Comparison of ENCODE assay signal across 7 mouse cellular contexts in the genomic region with DNA sequence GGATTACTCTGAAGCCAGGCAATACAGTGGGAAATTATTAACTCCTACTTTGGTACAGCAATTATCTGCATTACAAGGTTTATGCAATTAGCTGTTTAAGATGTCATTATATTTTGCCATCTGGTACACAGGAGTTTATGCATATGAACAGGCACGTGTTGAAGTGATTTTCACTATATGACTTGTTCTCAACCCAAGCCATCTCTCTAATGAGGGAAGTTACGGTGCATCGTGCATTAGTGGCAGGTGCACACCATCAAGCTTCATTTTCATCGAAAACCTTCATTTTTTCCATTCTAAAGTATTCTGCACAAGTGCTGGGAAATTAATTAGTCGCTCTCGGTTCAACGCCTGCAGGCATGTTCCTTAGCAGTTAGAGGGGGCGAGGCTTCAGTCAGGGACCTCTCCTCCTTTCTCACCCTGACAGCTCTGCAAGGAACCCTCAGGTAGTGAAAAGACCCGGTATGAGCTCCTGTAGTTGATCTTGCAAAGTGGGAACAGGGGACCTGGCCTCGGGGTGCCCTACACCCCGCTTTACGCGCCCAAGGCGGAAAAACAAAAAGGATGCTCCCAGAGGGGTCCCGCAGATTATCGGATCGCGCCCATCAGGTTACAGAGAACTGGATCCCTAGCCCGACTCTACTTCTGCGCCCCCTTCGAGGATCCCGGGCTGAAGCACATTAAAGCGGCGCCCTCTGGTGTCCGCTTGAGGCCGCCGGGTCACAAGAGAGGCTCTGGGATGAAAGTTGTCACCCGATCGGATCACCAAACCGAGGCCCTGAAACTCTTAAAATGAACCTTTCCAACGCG. TPM values are rescaled to one million over a fixed set of nuclear protein-coding genes. Genes with fewer than 3 reads are reported as not detected.
DNase-seq lines count a peak whose midpoint lies in the region; ATAC-seq and TF ChIP-seq lines count a peak whose summit lies in the region.

No protein-coding gene starts in this region.

- H3K4me3 ChIP-seq in embryonic facial prominence, embryonic 12.5 days: peak overlapping the region; percentile 28
- peak overlapping the region; percentile 31 for H3K4me3 ChIP-seq in heart, adult 2 months
- peak overlapping the region; percentile 44 for H3K4me3 ChIP-seq in kidney, adult 2 months (ENCODE audit: insufficient read depth, low read depth, low read length)
- H3K4me3 ChIP-seq in limb, embryonic 12.5 days (replicated peaks): peak overlapping the region; percentile 38
- peak overlapping the region; percentile 23 for H3K4me3 ChIP-seq in midbrain, embryonic 14.5 days (replicated peaks; ENCODE audit: low read depth, low read length)
- H3K4me3 ChIP-seq in spleen, adult 2 months (ENCODE audit: extremely low read depth, insufficient read depth, insufficient read length): peak overlapping the region; percentile 26; the same call in 1 of the 2 replicates

- WGBS in embryonic facial prominence, embryonic 12.5 days: 6% methylated on average over 32 of the region's 32 CpGs
- 9% methylated on average over 32 of the region's 32 CpGs for WGBS in heart, adult 2 months
- 7% methylated on average over 32 of the region's 32 CpGs for WGBS in kidney, adult 2 months
- 6% methylated on average over 32 of the region's 32 CpGs for WGBS in limb, embryonic 12.5 days
- 5% methylated on average over 32 of the region's 32 CpGs for WGBS in midbrain, embryonic 14.5 days
- 12% methylated on average over 32 of the region's 32 CpGs for WGBS in spleen, adult 2 months

- H3K27ac ChIP-seq in embryonic facial prominence, embryonic 12.5 days: no peak overlapping the region
- no peak overlapping the region for H3K27ac ChIP-seq in heart, adult 2 months
- no peak overlapping the region for H3K27ac ChIP-seq in kidney, adult 2 months (ENCODE audit: insufficient read depth, low read depth, low read length)
- no peak overlapping the region for H3K27ac ChIP-seq in limb, embryonic 12.5 days
- H3K27ac ChIP-seq in midbrain, embryonic 14.5 days (replicated peaks; ENCODE audit: low read depth, low read length): no peak overlapping the region
- H3K27ac ChIP-seq in spleen, adult 2 months (ENCODE audit: insufficient read depth, low read length): no peak overlapping the region

- peak; percentile 92 for TF ChIP-seq CTCF in heart, adult 2 months (IDR thresholded peaks at IDR 0.05)
- TF ChIP-seq CTCF in kidney, adult 2 months (conservative IDR thresholded peaks at IDR 0.05; ENCODE audit: insufficient read depth, insufficient read length, low read depth, low read length): peak; percentile 65
- peak; percentile 77 for TF ChIP-seq CTCF in spleen, adult 2 months (IDR thresholded peaks at IDR 0.05; ENCODE audit: extremely low read depth, insufficient read depth, insufficient read length, insufficient replicate concordance)

- intact Hi-C loops in heart, adult 2 months (cut with DNase I): loop anchor here (1.0 to 10.0 kb wide), 5 partner anchors 68 to 1041 kb away; no protein-coding TSS in a partner anchor

- H3K27me3 ChIP-seq in embryonic facial prominence, embryonic 12.5 days: no peaks in the 10 kb centered on the region
- no peaks in the 10 kb centered on the region for H3K27me3 ChIP-seq in heart, adult 2 months (ENCODE audit: control insufficient read depth, insufficient read depth, low read length)
- no peaks in the 10 kb centered on the region for H3K27me3 ChIP-seq in kidney, adult 2 months (replicated peaks; ENCODE audit: control insufficient read depth, insufficient read depth, low read length)
- H3K27me3 ChIP-seq in limb, embryonic 12.5 days: no peaks in the 10 kb centered on the region; the same call in 1 of the 2 replicates
- H3K27me3 ChIP-seq in midbrain, embryonic 14.5 days (ENCODE audit: control insufficient read depth, insufficient read depth, low read length): 0 out of 2 replicates have a peak, but pooled peaks cover 8% of the 10 kb centered on the region
- peaks cover 4% of the 10 kb centered on the region; the same call in 1 of the 2 replicates for H3K27me3 ChIP-seq in spleen, adult 2 months (ENCODE audit: control insufficient read depth, insufficient read depth, low read length)

- no peaks in the 10 kb centered on the region for H3K36me3 ChIP-seq in embryonic facial prominence, embryonic 12.5 days
- H3K36me3 ChIP-seq in heart, adult 2 months (ENCODE audit: control insufficient read depth, insufficient read depth, low read length): no peaks in the 10 kb centered on the region
- no peaks in the 10 kb centered on the region for H3K36me3 ChIP-seq in kidney, adult 2 months (ENCODE audit: control insufficient read depth, insufficient read depth, low read length)
- H3K36me3 ChIP-seq in limb, embryonic 12.5 days: no peaks in the 10 kb centered on the region
- no peaks in the 10 kb centered on the region for H3K36me3 ChIP-seq in midbrain, embryonic 14.5 days (ENCODE audit: control insufficient read depth, insufficient read depth, low read length)
- no peaks in the 10 kb centered on the region for H3K36me3 ChIP-seq in spleen, adult 2 months (ENCODE audit: control insufficient read depth, insufficient read depth, low read length)

- peak; percentile 88 for DNase-seq in adrenal gland, postnatal 14 days
- DNase-seq in heart, adult 2 months: peak; percentile 82 to 86
- peak; percentile 79 for DNase-seq in kidney, adult 2 months
- peak; percentile 93 for DNase-seq in midbrain, embryonic 14.5 days
- peak in 1 of 2 experiments; percentile 57 for DNase-seq in spleen, adult 2 months (ENCODE audit: low read depth in 1 of 2, low spot score in 2 of 2)

- no peaks in the 10 kb centered on the region for H3K4me1 ChIP-seq in embryonic facial prominence, embryonic 12.5 days
- H3K4me1 ChIP-seq in heart, adult 2 months (ENCODE audit: control insufficient read depth, insufficient read depth, low read length): no peaks in the 10 kb centered on the region; the same call in 1 of the 2 replicates
- H3K4me1 ChIP-seq in kidney, adult 2 months (ENCODE audit: control insufficient read depth, insufficient read depth, low read length): 0 out of 2 replicates have a peak, but pooled peaks cover 4% of the 10 kb centered on the region
- peaks cover 9% of the 10 kb centered on the region for H3K4me1 ChIP-seq in limb, embryonic 12.5 days (replicated peaks)
- 0 out of 2 replicates have a peak, but pooled peaks cover 5% of the 10 kb centered on the region for H3K4me1 ChIP-seq in midbrain, embryonic 14.5 days (ENCODE audit: control insufficient read depth, insufficient read depth, low read length)
- no peaks in the 10 kb centered on the region for H3K4me1 ChIP-seq in spleen, adult 2 months (ENCODE audit: control insufficient read depth, insufficient read depth, insufficient read length)

- peak overlapping the region; percentile 68 for H3K4me2 ChIP-seq in embryonic facial prominence, embryonic 12.5 days (replicated peaks)
- H3K4me2 ChIP-seq in limb, embryonic 12.5 days: peak overlapping the region; percentile 70
- H3K4me2 ChIP-seq in midbrain, embryonic 14.5 days (ENCODE audit: low read length): peak overlapping the region; percentile 71

- H3K9ac ChIP-seq in embryonic facial prominence, embryonic 12.5 days: peak overlapping the region; percentile 41; the same call in 1 of the 2 replicates
- peak overlapping the region; percentile 60 for H3K9ac ChIP-seq in heart, adult 2 months (ENCODE audit: low read depth, low read length)
- peak overlapping the region; percentile 58 for H3K9ac ChIP-seq in limb, embryonic 12.5 days (replicated peaks)
- H3K9ac ChIP-seq in midbrain, embryonic 14.5 days (replicated peaks; ENCODE audit: low read length): no peak overlapping the region; the same call in 1 of the 2 replicates

- no peak for TF ChIP-seq POLR2A in heart, adult 2 months (IDR thresholded peaks at IDR 0.05; ENCODE audit: insufficient read depth, low read depth, low read length)
- TF ChIP-seq POLR2A in kidney, adult 2 months (IDR thresholded peaks at IDR 0.05; ENCODE audit: low read depth, low read length): no peak
- no peak for TF ChIP-seq POLR2A in spleen, adult 2 months (IDR thresholded peaks at IDR 0.05; ENCODE audit: low read depth, low read length)

- no peaks in the 10 kb centered on the region for H3K9me3 ChIP-seq in embryonic facial prominence, embryonic 12.5 days
- H3K9me3 ChIP-seq in limb, embryonic 12.5 days: no peaks in the 10 kb centered on the region
- H3K9me3 ChIP-seq in midbrain, embryonic 14.5 days (ENCODE audit: control insufficient read depth, low read length): no peaks in the 10 kb centered on the region

- no peaks in the 10 kb centered on the region for H3K79me2 ChIP-seq in heart, adult 2 months (replicated peaks; ENCODE audit: control insufficient read depth, insufficient read depth, low read length)

- ATAC-seq in embryonic facial prominence, embryonic 12.5 days (ENCODE audit: insufficient number of reproducible peaks, insufficient read depth, low FRiP score, low TSS enrichment): peak; percentile 83; the same call in 1 of the 2 replicates
- peak; percentile 87; the same call in 1 of the 2 replicates for ATAC-seq in limb, embryonic 12.5 days (ENCODE audit: insufficient number of reproducible peaks, insufficient read depth, low FRiP score, low TSS enrichment, low read depth)
- ATAC-seq in midbrain, embryonic 14.5 days (ENCODE audit: low FRiP score, low TSS enrichment): peak; percentile 87; the same call in 1 of the 2 replicates

- TF ChIP-seq EP300 in heart, adult 2 months (IDR thresholded peaks at IDR 0.05; ENCODE audit: insufficient read depth, low read depth, low read length): no peak

RNA-seq across cellular contexts. Expression of a gene that starts 27.0 kb away (rescaled TPM):
- total RNA-seq in adrenal gland, postnatal 14 days (2021): 201 and 226 TPM in 2 replicates
- polyA plus RNA-seq in embryonic facial prominence, embryonic 12.5 days (2016; fragmentation: Nextera tagmentation; extraction: Ambion mirVana): 51.0 and 51.5 TPM in 2 replicates
- total RNA-seq in heart, adult 2 months (2021): 100 to 1,000 TPM; 126 to 128 TPM
- polyA plus RNA-seq in heart, adult 2 months (2012; rRNA removed): 70.3 and 75.6 TPM in 2 replicates
- polyA plus RNA-seq in kidney, adult 2 months (2012; rRNA removed): 46.5 and 47.1 TPM in 2 replicates
- polyA plus RNA-seq in limb, embryonic 12.5 days (2016; fragmentation: Nextera tagmentation; extraction: Ambion mirVana): 53.9 and 56.7 TPM in 2 replicates
- polyA plus RNA-seq in midbrain, embryonic 14.5 days (2014; fragmentation: Nextera tagmentation; extraction: Ambion mirVana): 30.1 and 37.2 TPM in 2 replicates
- 10.3 and 13.2 TPM in 2 replicates for polyA plus RNA-seq in spleen, adult 2 months (2012; rRNA removed)

RNA-seq across cellular contexts. Expression of a gene that starts 32.4 kb away (rescaled TPM):
- total RNA-seq in adrenal gland, postnatal 14 days (2021): not detected in 2 replicates
- 7.5 and 8.7 TPM in 2 replicates for polyA plus RNA-seq in embryonic facial prominence, embryonic 12.5 days (2016; fragmentation: Nextera tagmentation; extraction: Ambion mirVana)
- total RNA-seq in heart, adult 2 months (2021): not detected
- 0.15 TPM in 1 of 2 replicates, not detected in the other for polyA plus RNA-seq in heart, adult 2 months (2012; rRNA removed)
- 0.10 and 0.45 TPM in 2 replicates for polyA plus RNA-seq in kidney, adult 2 months (2012; rRNA removed)
- polyA plus RNA-seq in limb, embryonic 12.5 days (2016; fragmentation: Nextera tagmentation; extraction: Ambion mirVana): 5.4 and 6.4 TPM in 2 replicates
- 22.4 and 23.6 TPM in 2 replicates for polyA plus RNA-seq in midbrain, embryonic 14.5 days (2014; fragmentation: Nextera tagmentation; extraction: Ambion mirVana)
- not detected in 2 replicates for polyA plus RNA-seq in spleen, adult 2 months (2012; rRNA removed)
